Mouse (Mus musculus) spleen, adult 2 months (tissue): ENCODE data around the gene Scaf8.

ENCODE experiments used
- CTCF ChIP-seq: fragments of 200-500 bp; IDR thresholded peaks from 2 replicates; pipeline ENCODE4 v1.5.1; 2011; ENCODE audit warnings: mild to moderate bottlenecking, inconsistent platforms; ENCODE audit not compliant: insufficient read depth, insufficient read length, insufficient replicate concordance; ENCODE audit errors: extremely low read depth
- POLR2A ChIP-seq: fragments of 200-500 bp; IDR thresholded peaks from 2 replicates; pipeline ENCODE4 v1.6.1; 2011; ENCODE audit warnings: low read depth, low read length, inconsistent platforms

GRCm38 (mm10) chr17:3157016-3157415 lies 42.2 kb downstream of the Scaf8 start:
- no peak for TF ChIP-seq POLR2A
- TF ChIP-seq CTCF, result no peak
